Mouse (Mus musculus) CD4-positive, CD25-positive, alpha-beta regulatory T cell, adult 4 months (primary cell): ENCODE data around the gene Strn. TPM values are rescaled to one million over a fixed set of nuclear protein-coding genes. Genes with fewer than 3 reads are reported as not detected.

ENCODE experiments used
- ATAC-seq: one replicate; pipeline ENCODE4 v1.8.0; 2017
- polyA plus RNA-seq, 2 experiments: library from polyadenylated mRNA; unstranded; fragments of 100-300 nt; shearing (Covaris generic); gene quantifications; one replicate each; pipeline ENCODE4 v1.2.1; 2017

The Strn gene
- polyA plus RNA-seq, result 1 to 10 TPM; 7.4 to 9.9 TPM

- ATAC-seq, result no peak
Observed at GRCm38 (mm10) chr17:78737096-78737495, at the start of gene Strn. Gene Strn, minus strand, starts transcription at chr17:78737196.

DNA sequence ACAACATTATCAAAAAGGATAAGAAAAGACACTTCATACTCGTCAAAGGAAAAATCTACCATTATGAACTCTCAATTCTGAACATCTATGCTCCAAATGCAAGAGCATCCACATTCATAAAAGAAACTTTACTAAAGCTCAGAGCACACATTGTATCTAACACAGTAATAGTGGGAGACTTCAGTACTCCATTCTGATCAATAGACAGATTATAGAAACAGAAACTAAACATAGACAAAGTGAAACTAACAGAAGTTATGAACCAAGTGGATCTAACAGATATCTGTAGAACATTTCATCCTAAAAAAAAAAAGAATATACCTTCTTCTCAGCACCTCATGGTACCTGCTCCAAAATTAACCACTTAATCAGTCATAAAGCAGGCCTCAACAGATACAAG, 41.8 kb upstream of the Strn start:
- peak; percentile 73 for ATAC-seq

- ATAC-seq, result no peak
Observed at GRCm38 (mm10) chr17:78772317-78772716, 35.3 kb upstream of the Strn start.

DNA sequence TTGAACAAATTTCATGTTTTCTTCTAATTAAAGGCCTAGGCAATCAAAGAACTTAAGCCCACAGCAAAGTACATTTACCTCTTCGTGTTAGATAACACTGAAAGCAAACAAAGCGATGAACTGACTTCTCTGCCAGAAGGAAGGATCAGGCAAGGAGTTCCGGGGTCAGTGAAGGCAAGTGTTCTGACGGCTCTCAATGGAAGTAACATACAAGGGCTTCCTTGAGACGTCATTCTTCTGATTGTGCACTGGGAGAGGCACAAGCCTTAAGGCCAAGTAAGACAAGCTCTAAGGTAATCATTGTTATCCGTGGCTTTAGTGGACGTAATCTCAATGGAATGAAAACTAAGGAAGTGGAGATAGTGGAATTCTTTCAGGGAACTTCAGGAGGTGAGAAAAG, 33.9 kb upstream of the Strn start:
- no peak for ATAC-seq

DNA sequence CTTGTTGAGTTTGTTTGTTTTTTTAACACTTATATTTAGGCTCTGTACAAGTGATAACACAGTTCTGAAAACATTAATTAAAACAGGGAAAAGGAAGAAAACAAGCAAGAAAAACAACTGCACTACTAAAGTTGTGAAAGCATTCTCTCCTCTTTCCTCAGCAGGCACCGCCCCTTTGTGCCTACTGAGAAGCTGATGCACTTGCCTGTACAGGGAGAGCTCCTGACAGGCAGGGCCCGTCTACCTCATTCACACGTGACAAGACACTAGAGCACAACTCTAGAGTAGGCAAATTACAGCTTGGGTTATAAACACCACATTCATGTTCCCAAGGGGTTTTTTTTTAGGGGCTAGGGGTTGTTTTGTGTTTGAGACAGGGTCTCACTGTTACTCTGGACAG, 32.3 kb upstream of the Strn start:
- ATAC-seq, result no peak

- no peak for ATAC-seq
Observed at GRCm38 (mm10) chr17:78768937-78769336, 31.9 kb upstream of the Strn start.

- no peak for ATAC-seq
Observed at GRCm38 (mm10) chr17:78767546-78767945, 30.6 kb upstream of the Strn start.

DNA sequence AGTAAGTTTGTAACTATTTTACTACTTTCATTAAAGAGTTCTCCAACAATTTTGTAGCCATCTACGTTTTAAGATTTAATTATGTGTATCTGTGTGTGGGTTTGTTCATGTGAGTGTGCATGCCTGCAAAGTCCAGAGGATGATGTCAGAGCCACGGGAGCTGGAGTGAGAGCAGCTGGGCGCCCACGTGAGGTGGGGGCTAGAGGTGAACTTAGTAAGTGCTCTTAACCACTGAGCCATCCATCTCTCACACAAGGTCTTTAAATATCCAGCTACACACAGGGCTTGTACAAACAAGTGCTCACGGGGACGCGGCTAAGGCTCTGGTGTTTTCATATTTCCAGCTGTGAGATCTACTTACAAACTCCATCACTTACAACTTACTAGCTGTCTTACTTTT, 29.1 kb upstream of the Strn start:
- ATAC-seq, result no peak

DNA sequence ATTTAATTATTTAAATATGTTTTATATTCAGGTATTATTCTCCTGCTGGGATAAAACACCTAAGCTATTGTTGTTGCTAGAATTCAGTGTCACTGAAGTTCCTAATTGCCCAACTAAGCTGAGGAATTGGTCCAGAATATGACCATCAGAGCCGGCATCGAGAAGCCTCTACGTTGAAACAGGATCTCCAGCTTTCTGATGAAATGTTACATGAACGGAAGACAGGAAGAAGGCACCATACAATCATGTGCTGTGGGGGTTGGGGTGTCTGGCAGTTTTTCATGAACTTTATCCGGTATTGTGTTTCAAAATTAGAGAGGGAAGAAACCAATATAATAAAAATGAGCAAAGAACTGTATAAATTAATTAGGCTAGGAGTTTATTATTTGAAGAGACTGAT, 26.3 kb upstream of the Strn start:
- ATAC-seq, result no peak

DNA sequence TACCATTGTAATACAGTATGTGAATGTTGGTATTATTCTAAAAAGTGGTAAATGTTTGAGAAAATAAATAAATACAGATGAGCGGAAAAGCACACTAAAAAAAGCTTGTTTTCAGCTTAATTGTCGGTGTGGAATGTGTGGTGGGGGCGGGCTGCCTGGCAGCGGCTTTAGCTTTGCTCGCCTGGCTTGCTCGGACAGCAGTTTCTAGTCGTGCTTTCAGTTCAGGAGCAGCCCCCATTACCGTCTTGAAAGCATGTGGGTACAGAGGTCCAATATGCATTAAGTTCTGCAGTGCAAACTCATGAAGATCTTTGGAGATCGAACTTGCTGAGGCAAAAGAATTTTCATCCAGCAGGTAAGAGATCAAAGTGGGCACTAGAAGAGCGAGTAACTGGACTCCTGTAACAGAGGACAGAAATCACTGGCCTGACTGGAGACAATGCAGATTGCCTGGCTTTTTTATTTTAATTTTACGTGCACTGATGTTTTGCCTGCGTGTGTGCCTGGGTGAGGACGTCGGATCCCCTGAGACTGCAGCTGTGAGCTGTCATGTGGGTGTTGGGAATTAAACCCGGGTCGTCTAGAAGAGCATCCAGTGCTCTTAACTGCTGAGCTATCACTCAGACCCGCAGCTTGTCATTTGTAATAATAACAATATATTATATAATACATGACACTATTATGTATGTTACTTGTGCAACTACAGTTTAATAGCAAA, 16.1 kb upstream of the Strn start:
- ATAC-seq, result no peak

- ATAC-seq, result no peak
Observed at GRCm38 (mm10) chr17:78752064-78752463, 15.1 kb upstream of the Strn start.

DNA sequence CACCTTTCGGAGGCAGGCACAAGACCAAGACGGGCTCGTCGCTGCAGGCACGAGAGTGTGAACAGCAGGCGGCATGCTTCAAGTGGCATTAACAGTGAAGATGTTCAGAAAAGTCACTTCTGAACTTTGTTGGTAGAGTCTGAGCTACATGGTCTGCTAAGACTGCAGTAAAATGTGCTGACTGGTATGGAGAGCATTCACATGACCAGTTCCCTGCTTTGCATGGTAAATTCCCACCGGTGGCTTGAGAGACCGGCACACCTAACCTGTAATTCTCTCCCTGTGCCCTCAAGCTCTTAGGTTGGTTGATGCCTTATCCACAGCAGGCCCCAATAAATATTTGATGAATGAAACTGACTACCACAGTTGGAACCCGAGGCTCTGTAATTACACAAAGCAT, 11.4 kb upstream of the Strn start:
- ATAC-seq, result no peak

GRCm38 (mm10) chr17:78738416-78738815, 1.4 kb upstream of the Strn start:
- ATAC-seq, result no peak

- ATAC-seq, result no peak
Observed at GRCm38 (mm10) chr17:78737771-78738170, 775 bp upstream of the Strn start.

DNA sequence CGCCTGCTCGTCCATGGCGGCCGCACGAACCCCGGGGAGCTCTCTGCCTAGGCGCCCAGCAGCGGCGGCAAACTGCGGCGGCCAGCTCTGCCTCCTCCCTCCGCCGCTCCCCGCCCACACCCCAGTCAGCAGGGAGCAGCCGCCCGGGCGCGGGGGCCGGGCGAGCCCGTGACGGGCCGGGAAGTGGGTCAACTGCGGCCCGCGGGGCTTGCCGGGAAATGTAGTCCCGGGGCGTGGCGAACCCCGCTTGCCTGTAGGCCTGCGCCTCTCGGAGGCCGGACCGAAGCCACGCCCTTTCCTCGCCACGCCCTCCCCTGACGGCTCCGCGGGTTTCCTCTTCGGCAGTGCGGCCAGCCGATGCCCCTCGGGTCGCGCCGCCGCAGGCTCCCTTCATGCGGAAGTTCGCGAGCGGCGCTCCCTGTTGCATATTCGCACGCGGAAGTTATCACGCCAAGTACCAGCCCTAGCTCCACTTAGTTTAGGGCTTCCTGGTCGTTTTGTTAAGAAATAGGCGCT, 465 bp downstream of the Strn start:
- ATAC-seq, result peak; percentile 91

GRCm38 (mm10) chr17:78735731-78736472, 1.1 kb downstream of the Strn start:
- ATAC-seq, result peak; percentile 50

DNA sequence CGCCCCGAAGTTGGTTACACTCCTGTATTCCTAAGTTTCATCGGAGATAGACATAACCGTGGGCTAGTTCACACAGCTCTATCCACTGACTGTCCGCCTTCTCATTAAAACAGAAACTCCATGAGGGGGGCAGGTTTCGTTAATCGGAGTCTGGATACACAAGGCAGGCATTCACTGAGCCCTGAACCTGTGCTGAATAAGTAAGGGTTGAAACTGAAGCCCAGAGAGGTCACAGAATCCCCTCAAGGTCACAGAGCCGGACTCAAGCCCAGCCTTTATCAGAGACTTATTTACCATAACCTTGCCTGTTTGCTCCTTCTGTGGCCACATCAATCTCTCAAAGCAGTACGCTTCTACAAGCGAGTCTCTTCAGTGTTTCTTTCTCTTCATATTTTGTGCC, 2.2 kb downstream of the Strn start:
- no peak for ATAC-seq

DNA sequence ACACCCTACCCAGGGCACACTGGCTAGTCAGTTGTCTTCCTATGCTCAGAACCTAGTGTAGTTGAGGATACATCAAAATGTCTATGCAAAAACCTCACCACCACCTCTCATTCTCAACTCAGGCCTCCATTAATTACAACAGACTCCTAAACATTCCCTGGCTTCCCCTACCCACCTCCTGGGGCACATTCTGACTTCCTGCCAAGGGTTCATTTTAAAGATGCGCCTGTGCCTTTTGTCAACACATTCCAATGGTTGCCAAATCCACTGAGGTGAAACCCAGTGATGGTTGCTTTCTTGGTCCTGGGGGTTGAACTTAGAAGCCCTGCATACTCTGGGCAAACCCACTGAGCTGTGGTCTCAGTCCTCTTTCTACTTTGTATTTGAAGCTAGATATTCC, 4.9 kb downstream of the Strn start:
- ATAC-seq, result no peak

GRCm38 (mm10) chr17:78726746-78727449, 10.1 kb downstream of the Strn start:
- no peak for ATAC-seq

- ATAC-seq, result no peak
Observed at GRCm38 (mm10) chr17:78724461-78725055, 12.4 kb downstream of the Strn start.

- ATAC-seq, result no peak
Observed at GRCm38 (mm10) chr17:78721690-78722089, 15.3 kb downstream of the Strn start.

DNA sequence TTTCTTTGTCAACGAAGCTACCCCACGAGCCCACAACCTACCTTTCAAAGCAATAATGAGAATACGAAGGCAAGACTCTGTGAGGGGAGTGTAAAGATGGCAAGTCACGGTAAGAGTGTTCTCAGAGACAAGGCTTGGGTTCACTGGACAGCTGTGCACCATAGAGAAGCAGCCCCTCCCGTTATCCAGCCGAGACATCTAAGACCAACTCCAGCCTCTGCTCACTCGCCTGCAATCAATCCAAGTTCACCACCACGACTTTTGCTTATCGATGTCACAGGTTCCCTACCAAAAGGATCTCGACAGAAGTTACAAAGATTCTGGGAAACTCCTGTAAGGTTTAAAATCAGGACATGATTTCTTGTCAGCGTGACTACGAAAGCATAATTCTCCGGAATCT, 17.9 kb downstream of the Strn start:
- ATAC-seq, result no peak

- ATAC-seq, result no peak
Observed at GRCm38 (mm10) chr17:78710258-78710657, 26.7 kb downstream of the Strn start.
